Mouse (Mus musculus) forebrain, embryonic 12.5 days (tissue): Measurements from ENCODE around the gene Nubp2. TPM values are rescaled to one million over a fixed set of nuclear protein-coding genes. Genes with fewer than 3 reads are reported as not detected.

ENCODE experiments used
- ATAC-seq: fragments of 200-750 bp; cut with Nextera tagmentation; 2 replicates; pipeline ENCODE4 v1.8.0; 2017; ENCODE audit warnings: moderate TSS enrichment; ENCODE audit not compliant: low FRiP score
- H3K27ac ChIP-seq: fragments of 300-500 bp; sonication (generic); 2 replicates; pipeline ENCODE4 v1.5.1; 2016; ENCODE audit warnings: mild to moderate bottlenecking
- H3K27me3 ChIP-seq: fragments of 300-500 bp; sonication (generic); 2 replicates; pipeline ENCODE4 v1.6.1; 2016; ENCODE audit warnings: mild to moderate bottlenecking
- H3K36me3 ChIP-seq: fragments of 300-500 bp; sonication (generic); replicated peaks from 2 replicates; pipeline ENCODE4 v1.6.1; 2016; ENCODE audit warnings: mild to moderate bottlenecking
- H3K4me1 ChIP-seq: fragments of 300-500 bp; sonication (generic); 2 replicates; pipeline ENCODE4 v1.6.1; 2016
- H3K4me2 ChIP-seq: fragments of 300-500 bp; sonication (generic); 2 replicates; pipeline ENCODE4 v1.6.1; 2016; ENCODE audit warnings: mild to moderate bottlenecking, moderate library complexity
- H3K4me3 ChIP-seq: fragments of 300-500 bp; sonication (generic); replicated peaks from 2 replicates; pipeline ENCODE4 v1.5.1; 2016; ENCODE audit warnings: mild to moderate bottlenecking
- H3K9ac ChIP-seq: fragments of 300-500 bp; sonication (generic); 2 replicates; pipeline ENCODE4 v1.6.1; 2016; ENCODE audit warnings: mild to moderate bottlenecking
- H3K9me3 ChIP-seq: fragments of 300-500 bp; sonication (generic); 2 replicates; pipeline ENCODE4 v1.6.1; 2016
- WGBS: fragments of 180-500 bp; shearing (Covaris S2); methylation state at CpG from one replicate; pipeline ENCODE4 v1.1.7; 2016; 5-methylcytosine and 5-hydroxymethylcytosine counted together
- polyA plus RNA-seq: library from polyadenylated mRNA; unstranded; fragments of >200 nt; fragmentation: Nextera tagmentation; extraction: Ambion mirVana; gene quantifications from 2 replicates; pipeline ENCODE4 v1.2.1, GENCODE M21; 2016

Nubp2 gene
- polyA plus RNA-seq, 1 experiment from 2014 or later, result 64.4 TPM

GRCm38 (mm10) chr17:24900014-24900413, 13.9 kb upstream of the Nubp2 start:
- Histone ChIP-seq H3K9ac (no peak overlapping the region), H3K9me3 (no peaks in the 10 kb centered on the region), H3K36me3 (peaks cover 80% of the 10 kb centered on the region), H3K4me3 (no peak overlapping the region), H3K27me3 (no peaks in the 10 kb centered on the region), H3K4me2 (no peak overlapping the region), H3K27ac (no peak overlapping the region), H3K4me1 (peaks cover 23% of the 10 kb centered on the region)
- no peak for ATAC-seq
- 95% methylated on average over 6 of the region's 6 CpGs for WGBS

- no peak for ATAC-seq
- Histone ChIP-seq H3K4me1 (peaks cover 27% of the 10 kb centered on the region), H3K9ac (no peak overlapping the region), H3K4me3 (no peak overlapping the region), H3K27me3 (no peaks in the 10 kb centered on the region), H3K27ac (no peak overlapping the region), H3K4me2 (no peak overlapping the region), H3K36me3 (peaks cover 72% of the 10 kb centered on the region), H3K9me3 (no peaks in the 10 kb centered on the region)
- 90% methylated on average over 5 of the region's 5 CpGs for WGBS
Observed at GRCm38 (mm10) chr17:24899153-24899552, 13.0 kb upstream of the Nubp2 start.

GRCm38 (mm10) chr17:24898041-24898854, 12.1 kb upstream of the Nubp2 start:
- H3K4me1 ChIP-seq, result peaks cover 35% of the 10 kb centered on the region
- peak overlapping the region; percentile 89; the same call in 1 of the 2 replicates for H3K4me3 ChIP-seq
- no peaks in the 10 kb centered on the region for H3K9me3 ChIP-seq
- no peaks in the 10 kb centered on the region for H3K27me3 ChIP-seq
- H3K36me3 ChIP-seq, result peaks cover 66% of the 10 kb centered on the region
- peak overlapping the region; percentile 91; the same call in 1 of the 2 replicates for H3K9ac ChIP-seq
- 83% methylated on average over 4 of the region's 4 CpGs for WGBS
- no peak for ATAC-seq
- no peak overlapping the region for H3K4me2 ChIP-seq
- H3K27ac ChIP-seq, result no peak overlapping the region

GRCm38 (mm10) chr17:24897600-24897999, 11.5 kb upstream of the Nubp2 start:
- Histone ChIP-seq H3K27me3 (no peaks in the 10 kb centered on the region), H3K36me3 (peaks cover 66% of the 10 kb centered on the region), H3K4me2 (peak overlapping the region; percentile 98), H3K4me3 (peak overlapping the region; percentile 89), H3K9ac (peak overlapping the region; percentile 91), H3K4me1 (peaks cover 38% of the 10 kb centered on the region), H3K9me3 (no peaks in the 10 kb centered on the region), H3K27ac (no peak overlapping the region)
- no peak for ATAC-seq
- 72% methylated on average over 4 of the region's 4 CpGs for WGBS

GRCm38 (mm10) chr17:24896993-24897269, 10.8 kb upstream of the Nubp2 start:
- Histone ChIP-seq H3K9ac (peak overlapping the region; percentile 91), H3K4me2 (peak overlapping the region; percentile 98), H3K4me1 (peaks cover 38% of the 10 kb centered on the region), H3K36me3 (peaks cover 66% of the 10 kb centered on the region), H3K9me3 (no peaks in the 10 kb centered on the region), H3K4me3 (peak overlapping the region; percentile 89), H3K27me3 (no peaks in the 10 kb centered on the region), H3K27ac (peak overlapping the region; percentile 81)
- no peak for ATAC-seq
- whole genome bisulfite sequencing, result 32% methylated on average over 11 of the region's 11 CpGs

- H3K36me3 ChIP-seq, result peaks cover 65% of the 10 kb centered on the region
- H3K9ac ChIP-seq, result peak within 1 kb of the TSS; percentile 91
- H3K4me3 ChIP-seq, result peak within 1 kb of the TSS; percentile 89
- H3K4me2 ChIP-seq, result peak within 1 kb of the TSS; percentile 98
- peak within 1 kb of the TSS; percentile 81 for H3K27ac ChIP-seq
- H3K27me3 ChIP-seq, result no peaks in the 10 kb centered on the region
- ATAC-seq, result peak; percentile 81
- WGBS, result 1% methylated on average over 50 of the region's 50 CpGs
- no peaks in the 10 kb centered on the region for H3K9me3 ChIP-seq
- H3K4me1 ChIP-seq, result peaks cover 38% of the 10 kb centered on the region
Observed at GRCm38 (mm10) chr17:24896241-24896992, 10.3 kb upstream of the Nubp2 start, which contains the start of gene Nme3. Nme3 (plus strand) TSS chr17:24896500.

- no peak for ATAC-seq
- Histone ChIP-seq H3K27me3 (no peaks in the 10 kb centered on the region), H3K9ac (peak overlapping the region; percentile 91), H3K36me3 (peaks cover 65% of the 10 kb centered on the region), H3K4me3 (peak overlapping the region; percentile 89), H3K27ac (peak overlapping the region; percentile 81), H3K9me3 (no peaks in the 10 kb centered on the region), H3K4me2 (peak overlapping the region; percentile 98), H3K4me1 (peaks cover 38% of the 10 kb centered on the region)
- 15% methylated on average over 23 of the region's 23 CpGs for WGBS
Observed at GRCm38 (mm10) chr17:24895571-24896240, 9.6 kb upstream of the Nubp2 start.

GRCm38 (mm10) chr17:24894995-24895547, 8.9 kb upstream of the Nubp2 start, which contains the start of the genes Eme2 and Mrps34:
Eme2 (minus strand) TSS chr17:24895087.
Mrps34 (plus strand) TSS chr17:24895116.
- H3K4me2 ChIP-seq, result peak within 1 kb of the TSS; percentile 98
- no peaks in the 10 kb centered on the region for H3K27me3 ChIP-seq
- peak within 1 kb of the TSS; percentile 89 for H3K4me3 ChIP-seq
- peaks cover 38% of the 10 kb centered on the region for H3K4me1 ChIP-seq
- WGBS, result under 1% methylated on average over 62 of the region's 62 CpGs
- H3K27ac ChIP-seq, result peak within 1 kb of the TSS; percentile 81
- peak; percentile 65 for ATAC-seq
- peaks cover 65% of the 10 kb centered on the region for H3K36me3 ChIP-seq
- peak within 1 kb of the TSS; percentile 91 for H3K9ac ChIP-seq
- no peaks in the 10 kb centered on the region for H3K9me3 ChIP-seq

- peak; percentile 30 for ATAC-seq
- peak overlapping the region; percentile 78 for H3K27ac ChIP-seq
- H3K27me3 ChIP-seq, result no peaks in the 10 kb centered on the region
- peaks cover 65% of the 10 kb centered on the region for H3K36me3 ChIP-seq
- peak overlapping the region; percentile 89 for H3K4me3 ChIP-seq
- H3K4me2 ChIP-seq, result peak overlapping the region; percentile 98
- H3K4me1 ChIP-seq, result peaks cover 38% of the 10 kb centered on the region
- WGBS, result 13% methylated on average over 31 of the region's 31 CpGs
- H3K9me3 ChIP-seq, result no peaks in the 10 kb centered on the region
- peak overlapping the region; percentile 91 for H3K9ac ChIP-seq
Observed at GRCm38 (mm10) chr17:24894061-24894994, 8.2 kb upstream of the Nubp2 start.

- WGBS, result 98% methylated on average over 2 of the region's 2 CpGs
- Histone ChIP-seq H3K4me1 (peaks cover 39% of the 10 kb centered on the region), H3K9ac (no peak overlapping the region), H3K27ac (no peak overlapping the region), H3K27me3 (no peaks in the 10 kb centered on the region), H3K36me3 (peaks cover 57% of the 10 kb centered on the region), H3K4me2 (peak overlapping the region; percentile 98; the same call in 1 of the 2 replicates), H3K4me3 (no peak overlapping the region), H3K9me3 (no peaks in the 10 kb centered on the region)
- ATAC-seq, result no peak
Observed at GRCm38 (mm10) chr17:24893276-24893675, 7.1 kb upstream of the Nubp2 start.

- ATAC-seq, result no peak
- Histone ChIP-seq H3K4me3 (no peak overlapping the region), H3K27ac (no peak overlapping the region), H3K36me3 (peaks cover 52% of the 10 kb centered on the region), H3K9ac (no peak overlapping the region), H3K9me3 (no peaks in the 10 kb centered on the region), H3K4me2 (no peak overlapping the region), H3K27me3 (no peaks in the 10 kb centered on the region), H3K4me1 (peaks cover 42% of the 10 kb centered on the region)
- WGBS, result 90% methylated on average over 12 of the region's 12 CpGs
Observed at GRCm38 (mm10) chr17:24892785-24893184, 6.6 kb upstream of the Nubp2 start.
